Mouse (Mus musculus): Measurements from ENCODE around the gene Cfap97d1.
"Not testable (repeated sequence)": the region's sequence is repeated elsewhere in the genome, so short reads cannot be mapped to it uniquely, and the experiment has no call there.

Gene Cfap97d1

GRCm38 (mm10) chr11:101974181-101974580 lies 9.9 kb upstream of the Cfap97d1 start:
- no peak for DNase-seq

DNA sequence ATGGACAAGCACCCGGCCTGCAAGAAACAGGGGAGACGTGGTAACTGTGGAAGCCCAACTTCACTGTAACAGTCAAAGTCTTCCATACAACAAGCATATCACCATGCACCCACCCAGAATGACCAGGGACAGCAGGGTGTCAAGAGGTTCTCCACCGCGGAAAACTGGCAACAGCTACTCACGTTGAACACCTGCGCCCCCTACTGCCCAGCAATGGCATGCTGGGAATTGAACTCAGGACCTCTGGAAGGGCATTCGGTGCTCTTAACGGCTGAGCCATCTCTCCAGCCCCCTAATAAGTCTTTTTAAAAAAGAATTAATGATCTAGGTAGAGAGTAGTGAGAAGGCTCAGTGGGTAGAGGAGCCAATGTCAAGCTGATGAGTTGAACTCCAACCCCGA lies 9.2 kb upstream of the Cfap97d1 start:
- no peak for DNase-seq

GRCm38 (mm10) chr11:101976949-101977348 lies 7.1 kb upstream of the Cfap97d1 start:
- DNase-seq: no peak

- DNase-seq: no peak
Observed at GRCm38 (mm10) chr11:101979140-101979539, 4.9 kb upstream of the Cfap97d1 start.

GRCm38 (mm10) chr11:101980603-101981157 lies 3.4 kb upstream of the Cfap97d1 start:
- DNase-seq: peak; percentile 11

DNA sequence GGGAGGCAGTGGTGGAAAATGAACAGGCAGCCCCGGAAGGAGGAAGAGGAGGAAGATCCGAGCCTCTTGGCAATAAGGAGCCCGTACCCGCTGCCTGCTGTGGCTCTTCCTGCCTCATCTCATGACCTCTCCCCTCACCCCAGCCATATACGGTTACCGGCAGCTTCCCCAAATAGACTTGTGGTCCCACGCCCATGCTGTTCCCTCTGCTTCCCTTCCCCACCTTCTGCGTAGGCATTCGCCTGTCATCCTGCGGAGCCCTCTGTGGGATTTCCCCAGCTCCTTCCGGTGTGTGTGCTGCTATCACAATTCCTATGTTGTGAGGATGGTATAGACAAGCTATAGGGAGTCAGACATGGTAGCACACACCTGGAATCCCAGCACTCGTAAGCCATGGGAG lies 2.2 kb upstream of the Cfap97d1 start:
- DNase-seq: peak; percentile 40

GRCm38 (mm10) chr11:101982981-101983411 lies 1.1 kb upstream of the Cfap97d1 start:
- DNase-seq: peak; percentile 27

GRCm38 (mm10) chr11:101983431-101983921 lies 603 bp upstream of the Cfap97d1 start:
- peak; percentile 20 for DNase-seq

GRCm38 (mm10) chr11:101985450-101985849 lies 1.4 kb downstream of the Cfap97d1 start:
- not testable (repeated sequence) for DNase-seq

- peak; percentile 82 for DNase-seq
Observed at GRCm38 (mm10) chr11:101985990-101986389, 1.9 kb downstream of the Cfap97d1 start.

GRCm38 (mm10) chr11:101986913-101987312 lies 2.8 kb downstream of the Cfap97d1 start, which contains the start of gene Dusp3:
Dusp3 (minus strand) TSS chr11:101987013.
- DNase-seq: no peak

GRCm38 (mm10) chr11:101990244-101990643 lies 6.2 kb downstream of the Cfap97d1 start:
- DNase-seq: no peak

DNA sequence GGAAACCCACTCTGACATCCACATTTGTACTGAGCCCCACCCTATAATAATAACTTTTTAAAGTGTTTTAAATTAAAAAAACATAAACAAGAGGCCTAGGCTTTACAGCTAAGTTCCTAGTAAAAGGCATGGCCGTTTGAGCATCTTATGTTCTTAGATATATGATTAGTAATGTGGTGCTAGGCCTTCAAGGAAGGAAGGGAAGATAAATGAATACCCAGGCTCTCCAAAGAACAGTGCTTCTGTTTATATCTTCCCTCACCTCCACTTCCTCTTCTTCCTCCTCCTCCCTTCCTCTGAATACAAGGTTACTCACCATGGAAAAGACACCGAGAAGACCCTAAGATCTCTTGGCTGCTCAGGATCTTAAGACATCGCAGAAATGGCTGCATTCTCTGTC lies 7.7 kb downstream of the Cfap97d1 start:
- DNase-seq: no peak

DNA sequence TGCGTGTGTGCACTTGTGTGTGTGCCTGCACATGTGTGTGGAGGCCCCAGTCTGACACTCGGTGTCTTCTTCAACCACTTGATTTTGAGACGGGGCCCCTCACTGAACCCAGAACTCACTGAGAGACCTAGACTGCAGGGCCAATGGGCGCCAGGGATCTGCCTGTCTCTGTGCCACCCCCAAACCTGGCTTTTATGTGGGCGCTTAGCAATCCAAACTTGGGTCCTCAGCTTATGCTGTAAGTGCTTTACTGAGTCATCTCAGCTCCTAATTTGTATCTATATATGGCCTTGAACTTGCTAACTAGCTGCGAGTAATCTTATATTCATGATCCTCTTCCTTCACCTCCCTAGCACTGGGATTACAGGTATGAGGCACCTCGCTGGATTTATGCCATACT lies 8.3 kb downstream of the Cfap97d1 start:
- DNase-seq: no peak

- DNase-seq: no peak
Observed at GRCm38 (mm10) chr11:101994100-101994499, 10.0 kb downstream of the Cfap97d1 start.

GRCm38 (mm10) chr11:101995938-101996337 lies 11.9 kb downstream of the Cfap97d1 start:
- DNase-seq: no peak

- peak; percentile 34 for DNase-seq
Observed at GRCm38 (mm10) chr11:101998258-101998657, 14.2 kb downstream of the Cfap97d1 start.

GRCm38 (mm10) chr11:101999466-101999865 lies 15.4 kb downstream of the Cfap97d1 start:
- no peak for DNase-seq

- DNase-seq: no peak
Observed at GRCm38 (mm10) chr11:102004251-102004650, 20.2 kb downstream of the Cfap97d1 start.

- DNase-seq: no peak
Observed at GRCm38 (mm10) chr11:102006271-102006670, 22.2 kb downstream of the Cfap97d1 start.

DNA sequence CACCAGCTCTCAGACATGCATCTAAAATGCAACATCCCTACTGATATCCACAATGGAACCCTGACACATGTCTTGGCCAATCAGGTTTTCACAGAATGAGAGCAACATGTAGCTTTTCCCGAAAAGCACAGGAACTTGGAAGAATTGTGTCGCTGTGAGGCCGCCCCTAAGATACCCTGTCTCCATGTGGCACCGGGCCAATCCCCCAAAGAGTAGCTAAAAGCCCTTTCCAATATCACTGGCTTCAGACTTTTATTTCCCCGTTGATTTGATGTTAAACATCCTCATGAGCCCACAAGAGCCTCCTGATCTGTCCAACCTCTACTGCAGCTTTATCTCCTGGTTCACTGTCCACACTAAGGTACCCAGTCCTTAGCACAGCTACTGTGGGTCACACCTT lies 22.6 kb downstream of the Cfap97d1 start:
- DNase-seq: no peak

GRCm38 (mm10) chr11:102008372-102008771 lies 24.3 kb downstream of the Cfap97d1 start:
- no peak for DNase-seq

- DNase-seq: no peak
Observed at GRCm38 (mm10) chr11:102008954-102009637, 25.0 kb downstream of the Cfap97d1 start.

DNA sequence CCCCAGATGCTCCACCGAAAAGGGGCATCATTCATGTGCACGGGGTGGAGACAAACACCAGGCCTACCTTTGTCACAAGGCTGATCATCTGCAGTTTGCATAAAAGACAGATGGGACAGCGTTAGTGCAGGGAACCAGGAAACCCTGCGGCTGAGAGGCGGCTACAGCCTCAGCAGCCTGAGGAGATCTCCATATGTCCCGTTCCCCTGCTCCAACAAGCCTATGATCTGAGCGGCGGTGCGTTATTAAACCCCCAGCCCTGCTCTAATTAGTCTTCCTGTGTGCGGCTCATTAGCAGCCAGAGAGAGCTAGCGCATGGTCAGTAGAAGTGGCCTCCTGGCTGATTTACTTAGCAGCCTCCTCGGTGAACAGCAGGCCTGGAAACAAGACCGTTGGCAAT lies 26.1 kb downstream of the Cfap97d1 start:
- no peak for DNase-seq

DNA sequence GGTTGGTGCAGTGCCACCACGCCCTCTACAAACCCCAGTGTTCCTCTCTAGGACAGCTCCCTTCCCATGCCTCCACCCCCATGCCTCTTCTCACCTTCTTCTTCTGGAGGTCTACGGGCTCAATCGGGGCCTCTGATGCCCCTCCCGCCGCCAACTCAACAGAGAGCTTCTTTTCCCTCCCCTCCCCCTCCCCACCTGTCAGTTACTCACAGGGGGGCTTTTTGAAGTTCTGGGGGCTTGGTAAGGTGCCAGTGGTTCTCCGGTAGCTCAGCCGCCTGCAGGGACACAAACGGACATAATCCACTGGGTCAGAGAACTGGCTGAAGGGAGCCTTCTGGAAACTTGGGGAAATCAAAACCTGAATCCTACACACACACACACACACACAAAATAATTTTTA lies 27.4 kb downstream of the Cfap97d1 start:
- no peak for DNase-seq
